Mouse (Mus musculus) lung, embryonic 14.5 days (tissue): ENCODE data around the gene Mtrf1l. TPM values are rescaled to one million over a fixed set of nuclear protein-coding genes. Genes with fewer than 3 reads are reported as not detected.

ENCODE experiments used
- ATAC-seq: fragments of 200-750 bp; cut with Nextera tagmentation; 2 replicates; pipeline ENCODE4 v1.8.0; 2017; ENCODE audit warnings: mild to moderate bottlenecking, moderate TSS enrichment, moderate library complexity; ENCODE audit not compliant: insufficient read depth
- DNase-seq: peaks from one replicate; pipeline ENCODE4 v3.0.0-alpha.2; 2015
- H3K27ac ChIP-seq: fragments of 300-500 bp; sonication (generic); 2 replicates; pipeline ENCODE4 v1.5.1; 2014; ENCODE audit warnings: low read depth, mild to moderate bottlenecking, moderate library complexity
- H3K27me3 ChIP-seq: fragments of 300-500 bp; sonication (generic); 2 replicates; pipeline ENCODE4 v1.6.1; 2014; ENCODE audit warnings: low read length, control low read depth; ENCODE audit not compliant: insufficient read depth
- H3K36me3 ChIP-seq: fragments of 300-500 bp; sonication (generic); 2 replicates; pipeline ENCODE4 v1.6.1; 2014; ENCODE audit warnings: control low read depth; ENCODE audit not compliant: insufficient read depth
- H3K4me1 ChIP-seq: fragments of 300-500 bp; sonication (generic); 2 replicates; pipeline ENCODE4 v1.6.1; 2014; ENCODE audit warnings: antibody characterized with exemption, control low read depth; ENCODE audit not compliant: insufficient read depth
- H3K4me2 ChIP-seq: fragments of 300-500 bp; sonication (generic); 2 replicates; pipeline ENCODE4 v1.6.1; 2014; ENCODE audit warnings: mild to moderate bottlenecking
- H3K4me3 ChIP-seq: fragments of 300-500 bp; sonication (generic); 2 replicates; pipeline ENCODE4 v1.5.1; 2014; ENCODE audit warnings: low read depth, low read length
- H3K9ac ChIP-seq: fragments of 300-500 bp; sonication (generic); 2 replicates; pipeline ENCODE4 v1.6.1; 2014
- H3K9me3 ChIP-seq: fragments of 300-500 bp; sonication (generic); 2 replicates; pipeline ENCODE4 v1.6.1; 2016; ENCODE audit warnings: low read depth, low read length, control low read depth
- CTCF ChIP-seq: IDR thresholded peaks from 2 replicates; pipeline ENCODE4 v1.5.1; 2016; ENCODE audit warnings: antibody characterized with exemption, low read depth
- WGBS: fragments of 180-500 bp; shearing (Covaris S2); extraction: QIAGEN DNeasy Blood & Tissue Kit; methylation state at CpG from one replicate; pipeline ENCODE4 v1.1.7; 2014; 5-methylcytosine and 5-hydroxymethylcytosine counted together
- polyA plus RNA-seq: library from polyadenylated mRNA; unstranded; fragments of >200 nt; fragmentation: Nextera tagmentation; extraction: Ambion mirVana; gene quantifications from 2 replicates; pipeline ENCODE4 v1.2.1, GENCODE M21; 2014

The Mtrf1l gene
- 17.8 and 19.0 TPM in 2 replicates for polyA plus RNA-seq

GRCm38 (mm10) chr10:5823740-5824491 lies at the start of gene Mtrf1l:
Mtrf1l (minus strand) TSS chr10:5823910.
- WGBS: under 1% methylated on average over 47 of the region's 47 CpGs
- Histone ChIP-seq H3K4me3 (peak within 1 kb of the TSS; percentile 86), H3K4me2 (peak within 1 kb of the TSS; percentile 83), H3K27me3 (no peaks in the 10 kb centered on the region), H3K9ac (peak within 1 kb of the TSS; percentile 85), H3K27ac (peak within 1 kb of the TSS; percentile 92), H3K4me1 (peaks cover 6% of the 10 kb centered on the region), H3K9me3 (no peaks in the 10 kb centered on the region), H3K36me3 (peaks cover 25% of the 10 kb centered on the region)
- ATAC-seq (peak; percentile 96), DNase-seq (peak; percentile 99)
- TF ChIP-seq CTCF: no peak; the same call in none of the 2 replicates

GRCm38 (mm10) chr10:5871081-5871480 lies 47.4 kb upstream of the Mtrf1l start:
- 25% methylated on average over 4 of the region's 4 CpGs for WGBS
- no peak for ATAC-seq

GRCm38 (mm10) chr10:5867981-5868552 lies 44.4 kb upstream of the Mtrf1l start:
- H3K9ac ChIP-seq: no peak overlapping the region

More at GRCm38 (mm10) chr10:5871081-5871480, 47.4 kb upstream of the Mtrf1l start:
- Histone ChIP-seq H3K27me3 (no peaks in the 10 kb centered on the region), H3K27ac (no peak overlapping the region), H3K36me3 (no peaks in the 10 kb centered on the region), H3K4me3 (no peak overlapping the region), H3K9ac (no peak overlapping the region), H3K9me3 (no peaks in the 10 kb centered on the region), H3K4me1 (no peaks in the 10 kb centered on the region), H3K4me2 (no peak overlapping the region)
- DNase-seq: peak; percentile 11
- TF ChIP-seq CTCF: no peak

GRCm38 (mm10) chr10:5865996-5866395 lies 42.3 kb upstream of the Mtrf1l start:
- no peak overlapping the region for H3K4me3 ChIP-seq
- peak; percentile 32; the same call in 1 of the 2 replicates for TF ChIP-seq CTCF
- H3K9ac ChIP-seq: no peak overlapping the region
- no peaks in the 10 kb centered on the region for H3K9me3 ChIP-seq
- H3K36me3 ChIP-seq: no peaks in the 10 kb centered on the region
- ATAC-seq (no peak), DNase-seq (no peak)
- H3K4me1 ChIP-seq: no peaks in the 10 kb centered on the region
- WGBS: 41% methylated on average over 2 of the region's 2 CpGs
- H3K27ac ChIP-seq: no peak overlapping the region
- H3K27me3 ChIP-seq: no peaks in the 10 kb centered on the region
- H3K4me2 ChIP-seq: no peak overlapping the region

More at GRCm38 (mm10) chr10:5867981-5868552, 44.4 kb upstream of the Mtrf1l start:
- DNase-seq (no peak), ATAC-seq (no peak)
- no peaks in the 10 kb centered on the region for H3K4me1 ChIP-seq
- no peaks in the 10 kb centered on the region for H3K27me3 ChIP-seq
- H3K4me2 ChIP-seq: no peak overlapping the region
- H3K27ac ChIP-seq: no peak overlapping the region
- 79% methylated on average over 11 of the region's 11 CpGs for WGBS
- no peaks in the 10 kb centered on the region for H3K9me3 ChIP-seq
- TF ChIP-seq CTCF: no peak
- H3K36me3 ChIP-seq: no peaks in the 10 kb centered on the region
- no peak overlapping the region for H3K4me3 ChIP-seq

- no peaks in the 10 kb centered on the region for H3K27me3 ChIP-seq
- no peaks in the 10 kb centered on the region for H3K4me1 ChIP-seq
- H3K9ac ChIP-seq: no peak overlapping the region
- ATAC-seq (no peak), DNase-seq (no peak)
- no peaks in the 10 kb centered on the region for H3K36me3 ChIP-seq
- no peak overlapping the region for H3K4me2 ChIP-seq
- H3K4me3 ChIP-seq: no peak overlapping the region
- H3K27ac ChIP-seq: no peak overlapping the region
- TF ChIP-seq CTCF: peak; percentile 17; the same call in 1 of the 2 replicates
- 94% methylated on average over 3 of the region's 3 CpGs for WGBS
- no peaks in the 10 kb centered on the region for H3K9me3 ChIP-seq
Measured at GRCm38 (mm10) chr10:5862669-5863068, 39.0 kb upstream of the Mtrf1l start.

GRCm38 (mm10) chr10:5860849-5861248 lies 37.1 kb upstream of the Mtrf1l start:
- no peak for TF ChIP-seq CTCF
- 88% methylated on average over 3 of the region's 3 CpGs for WGBS

GRCm38 (mm10) chr10:5859729-5860128 lies 36.0 kb upstream of the Mtrf1l start:
- Histone ChIP-seq H3K36me3 (no peaks in the 10 kb centered on the region), H3K27me3 (no peaks in the 10 kb centered on the region), H3K4me2 (no peak overlapping the region), H3K4me1 (no peaks in the 10 kb centered on the region), H3K9me3 (no peaks in the 10 kb centered on the region), H3K27ac (no peak overlapping the region), H3K9ac (no peak overlapping the region), H3K4me3 (no peak overlapping the region)
- TF ChIP-seq CTCF: no peak
- DNase-seq (peak; percentile 20), ATAC-seq (no peak)
- 73% methylated on average over 4 of the region's 4 CpGs for WGBS

More at GRCm38 (mm10) chr10:5860849-5861248, 37.1 kb upstream of the Mtrf1l start:
- no peaks in the 10 kb centered on the region for H3K9me3 ChIP-seq
- H3K4me3 ChIP-seq: no peak overlapping the region
- DNase-seq (no peak), ATAC-seq (no peak)
- H3K36me3 ChIP-seq: no peaks in the 10 kb centered on the region
- H3K9ac ChIP-seq: no peak overlapping the region
- H3K4me2 ChIP-seq: no peak overlapping the region
- H3K4me1 ChIP-seq: no peaks in the 10 kb centered on the region
- H3K27ac ChIP-seq: no peak overlapping the region
- no peaks in the 10 kb centered on the region for H3K27me3 ChIP-seq
